Mouse (Mus musculus) gastrocnemius, postnatal 14 days (tissue): Measurements from ENCODE around the gene Shisa4. TPM values are rescaled to one million over a fixed set of nuclear protein-coding genes. Genes with fewer than 3 reads are reported as not detected.

Experiments used
- DNase-seq: peaks from one replicate; pipeline ENCODE4 v3.0.0; 2021; ENCODE audit warnings: mixed read lengths
- intact Hi-C: fragments of 180-260 bp; cut with DNase I; formaldehyde crosslinking; loops from one replicate; pipeline ENCODE4 v1.15.1; 2025; ENCODE audit warnings: low total_unique reads
- total RNA-seq, 2 experiments: library from RNA; stranded (reverse); gene quantifications; 2 replicates each; pipeline ENCODE4 v1.2.3; 2021

The Shisa4 gene
- total RNA-seq, 2 experiments from 2014 or later = 223 to 271 TPM

- intact Hi-C loops = loop anchor here (5.0 kb wide), 3 partner anchors 47 to 197 kb away; partner anchors contain the start of gene Lmod1
- DNase-seq = peak; percentile 65
Measured at GRCm38 (mm10) chr1:135368982-135369381, 6.1 kb downstream of the Shisa4 start.

- DNase-seq = peak; percentile 87
- intact Hi-C loops = loop anchor here (5.0 kb wide), 3 partner anchors 46 to 196 kb away; partner anchors contain the start of gene Lmod1
Measured at GRCm38 (mm10) chr1:135368245-135368644, 6.8 kb downstream of the Shisa4 start.

- no peak for DNase-seq
- intact Hi-C loops = loop anchor here (5.0 kb wide), 3 partner anchors 45 to 195 kb away; partner anchors contain the start of gene Lmod1
Measured at GRCm38 (mm10) chr1:135367595-135367994, 7.4 kb downstream of the Shisa4 start.

GRCm38 (mm10) chr1:135367005-135367404, 8.0 kb downstream of the Shisa4 start:
- intact Hi-C loops = loop anchor here (5.0 kb wide), 3 partner anchors 45 to 195 kb away; partner anchors contain the start of gene Lmod1
- no peak for DNase-seq

- DNase-seq = no peak
- intact Hi-C loops = loop anchor here (5.0 kb wide), 3 partner anchors 44 to 194 kb away; partner anchors contain the start of gene Lmod1
Measured at GRCm38 (mm10) chr1:135366380-135366779, 8.7 kb downstream of the Shisa4 start.

GRCm38 (mm10) chr1:135363446-135363845, 11.6 kb downstream of the Shisa4 start:
- DNase-seq = no peak
- intact Hi-C loops = no loop called here

GRCm38 (mm10) chr1:135362115-135362514, 12.9 kb downstream of the Shisa4 start:
- DNase-seq = no peak
- intact Hi-C loops = no loop called here

- intact Hi-C loops = no loop called here
- no peak for DNase-seq
Measured at GRCm38 (mm10) chr1:135361491-135361890, 13.5 kb downstream of the Shisa4 start.

GRCm38 (mm10) chr1:135359071-135359470, 16.0 kb downstream of the Shisa4 start:
- intact Hi-C loops = no loop called here

GRCm38 (mm10) chr1:135351953-135352352, 23.1 kb downstream of the Shisa4 start:
- intact Hi-C loops = no loop called here
- DNase-seq = peak; percentile 38

More at GRCm38 (mm10) chr1:135359071-135359470, 16.0 kb downstream of the Shisa4 start:
- no peak for DNase-seq

- intact Hi-C loops = no loop called here
- no peak for DNase-seq
Measured at GRCm38 (mm10) chr1:135347498-135348169, 27.4 kb downstream of the Shisa4 start.

GRCm38 (mm10) chr1:135346891-135347290, 28.1 kb downstream of the Shisa4 start:
- no peak for DNase-seq
- intact Hi-C loops = no loop called here

- intact Hi-C loops = no loop called here
- no peak for DNase-seq
Measured at GRCm38 (mm10) chr1:135344026-135344425, 31.0 kb downstream of the Shisa4 start.

- no peak for DNase-seq
- intact Hi-C loops = no loop called here
Measured at GRCm38 (mm10) chr1:135341947-135342346, 33.1 kb downstream of the Shisa4 start.

GRCm38 (mm10) chr1:135330578-135330977, 44.5 kb downstream of the Shisa4 start:
- intact Hi-C loops = no loop called here
- DNase-seq = no peak

GRCm38 (mm10) chr1:135328368-135328767, 46.7 kb downstream of the Shisa4 start:
- no peak for DNase-seq
- intact Hi-C loops = no loop called here

GRCm38 (mm10) chr1:135325934-135326333, 49.1 kb downstream of the Shisa4 start:
- DNase-seq = no peak
- intact Hi-C loops = no loop called here

GRCm38 (mm10) chr1:135324571-135324970, 50.5 kb downstream of the Shisa4 start, which contains the start of gene Lmod1:
Lmod1 (plus strand) TSS chr1:135324807.
- intact Hi-C loops = loop anchor here (5.0 kb wide), 1 partner anchor 43 kb away; no protein-coding TSS in a partner anchor
- peak; percentile 71 for DNase-seq

- intact Hi-C loops = loop anchor here (5.0 kb wide), 1 partner anchor 44 kb away; no protein-coding TSS in a partner anchor
Measured at GRCm38 (mm10) chr1:135323367-135323901, 51.6 kb downstream of the Shisa4 start.

More at GRCm38 (mm10) chr1:135323367-135323901, 51.6 kb downstream of the Shisa4 start:
- DNase-seq = no peak
